Mouse (Mus musculus) liver, adult 2 months (tissue): ENCODE results near the gene Cdh9.

ENCODE experiments used
- CTCF ChIP-seq: fragments of 200-500 bp; IDR thresholded peaks from 2 replicates; pipeline ENCODE4 v1.5.1; 2011; ENCODE audit warnings: low read depth, low read length, control low read depth
- POLR2A ChIP-seq: fragments of 200-500 bp; IDR thresholded peaks from 2 replicates; pipeline ENCODE4 v1.6.1; 2011; ENCODE audit warnings: low read length, control low read depth; ENCODE audit not compliant: insufficient read depth; ENCODE audit errors: extremely low read depth

DNA sequence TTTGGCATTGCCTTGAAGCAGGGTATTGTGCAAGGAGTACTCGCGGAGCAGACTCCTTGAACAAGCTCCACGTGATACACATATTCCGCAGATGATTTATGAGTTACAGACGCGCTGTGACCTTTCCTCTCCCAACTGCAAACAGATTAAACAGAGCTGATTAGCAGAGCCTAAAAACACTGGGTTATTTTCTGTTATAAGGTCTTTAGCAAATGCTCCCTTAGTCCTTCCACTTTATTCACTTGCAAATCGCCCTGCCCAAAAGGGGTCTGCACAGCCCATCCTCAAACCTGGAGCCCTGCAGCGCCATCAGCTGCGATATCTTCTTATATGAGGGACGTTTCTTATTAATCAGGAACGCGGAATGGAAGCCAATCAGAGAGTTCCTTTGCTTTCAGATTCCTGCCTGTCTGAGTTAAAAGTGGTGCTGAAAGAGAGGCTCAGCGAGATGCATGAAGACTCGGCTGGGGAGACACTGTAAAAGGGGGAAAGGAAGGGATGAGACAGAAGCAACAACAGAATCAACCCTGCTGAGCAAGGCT is at the start of gene Cdh9:
- TF ChIP-seq CTCF (no peak), POLR2A (no peak)
